Mouse (Mus musculus) urinary bladder, postnatal 10 days (tissue): ENCODE data around the gene Pepd.

ENCODE experiments used
- DNase-seq: peaks from one replicate; pipeline ENCODE4 v3.0.0; 2022; ENCODE audit warnings: low spot score

The Pepd gene

DNA sequence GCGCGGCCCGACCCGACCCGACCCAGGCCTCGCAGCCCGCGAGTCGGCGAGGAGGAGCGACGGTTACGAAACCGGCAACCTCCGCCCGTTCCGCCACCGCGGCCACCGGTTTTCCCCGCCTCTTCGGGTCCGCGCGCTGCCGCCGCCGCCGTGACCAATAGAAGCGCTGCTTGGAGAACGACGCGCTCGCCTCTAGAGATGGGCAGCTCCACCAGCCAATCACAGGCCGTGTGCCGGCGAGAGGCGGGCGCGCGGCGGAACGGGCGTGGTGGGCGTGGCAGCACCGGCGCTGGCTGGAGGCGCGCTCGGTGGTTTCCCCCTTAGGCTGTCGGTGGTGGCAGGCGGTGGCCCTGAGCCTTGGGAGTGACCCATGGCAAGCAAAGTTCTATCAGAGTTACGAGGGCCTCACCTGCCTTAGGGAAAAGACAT is 144.3 kb downstream of the Pepd start, which contains the start of gene Cebpg:
Gene Cebpg, minus strand, starts transcription at position 138 of the 429 bp plus-strand sequence.
- DNase-seq: peak; percentile 93

DNA sequence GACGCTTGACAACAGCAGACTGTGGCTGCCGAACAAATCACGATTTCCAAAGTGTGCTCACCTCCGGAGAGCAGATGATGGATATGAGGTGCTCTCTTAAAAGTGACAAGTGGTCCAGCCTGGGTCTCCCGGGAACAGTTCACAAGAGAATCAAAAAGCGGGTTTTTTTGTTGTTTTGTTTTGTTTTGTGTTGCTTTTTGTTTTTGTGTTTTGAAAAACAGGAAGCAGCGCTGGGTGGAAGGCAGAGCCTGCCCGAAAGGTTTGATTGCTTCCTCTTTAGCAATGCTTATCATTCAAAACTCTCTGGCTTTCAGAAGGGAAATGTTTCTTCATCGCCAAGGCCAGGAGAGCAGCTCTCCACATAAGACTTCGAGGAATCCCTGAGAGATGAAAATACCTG is 144.8 kb downstream of the Pepd start:
- DNase-seq: no peak

DNA sequence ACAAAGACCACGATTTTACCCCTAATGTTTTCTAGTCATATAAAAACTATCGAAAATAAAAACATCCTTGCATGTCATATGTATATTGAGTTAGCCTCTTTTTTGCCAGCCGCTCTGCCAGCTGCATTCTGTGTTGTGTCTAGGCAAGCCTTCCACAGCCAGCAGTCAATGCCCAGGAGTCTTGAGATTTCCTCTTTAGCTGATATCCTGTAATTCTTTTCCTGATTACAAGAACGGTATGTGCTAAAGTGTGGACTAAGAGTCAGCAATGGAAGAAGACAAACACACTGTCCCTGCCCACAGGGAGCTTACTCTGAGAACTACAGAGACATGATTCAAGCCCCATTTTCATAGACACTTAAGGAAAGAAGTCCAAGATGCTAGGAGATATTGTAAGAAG is 145.4 kb downstream of the Pepd start:
- DNase-seq: no peak

DNA sequence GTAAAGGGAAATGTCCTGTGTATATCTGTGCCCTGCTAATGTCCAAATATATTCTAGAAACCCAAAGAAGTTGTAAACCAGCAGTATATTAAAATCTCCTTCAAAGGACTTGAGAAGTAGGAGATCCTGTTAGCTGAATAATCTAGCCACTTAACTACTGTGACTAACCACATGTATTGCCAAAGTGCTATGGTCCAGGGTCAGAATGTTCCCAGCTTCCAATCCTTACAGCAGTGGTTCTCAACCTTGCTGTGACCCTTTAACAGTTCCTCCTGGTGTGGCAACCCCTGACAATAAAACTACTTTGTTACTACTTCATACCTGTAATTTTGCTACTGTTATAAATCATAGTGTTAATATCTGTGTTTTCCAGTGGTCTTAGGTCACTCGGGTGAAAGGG is 146.2 kb downstream of the Pepd start:
- no peak for DNase-seq

DNA sequence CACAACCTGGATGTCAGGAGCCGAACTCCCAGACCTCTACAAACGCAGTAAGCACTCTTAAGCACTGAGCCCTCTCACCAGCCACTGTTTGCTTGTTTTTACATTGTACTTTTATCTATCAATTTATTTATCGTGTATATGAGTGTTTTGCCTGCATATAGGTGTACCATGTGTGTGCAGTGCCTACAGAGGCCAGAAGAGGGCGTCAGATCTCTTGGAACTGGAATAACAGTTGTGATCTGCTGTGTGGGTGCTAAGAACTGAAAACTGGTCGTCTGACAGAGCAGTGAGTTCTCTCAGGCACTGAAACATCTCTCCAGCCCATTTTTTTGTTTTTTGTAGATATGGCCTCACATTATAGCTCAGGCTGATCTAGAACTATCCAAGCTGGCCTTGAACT is 147.3 kb downstream of the Pepd start:
- no peak for DNase-seq

DNA sequence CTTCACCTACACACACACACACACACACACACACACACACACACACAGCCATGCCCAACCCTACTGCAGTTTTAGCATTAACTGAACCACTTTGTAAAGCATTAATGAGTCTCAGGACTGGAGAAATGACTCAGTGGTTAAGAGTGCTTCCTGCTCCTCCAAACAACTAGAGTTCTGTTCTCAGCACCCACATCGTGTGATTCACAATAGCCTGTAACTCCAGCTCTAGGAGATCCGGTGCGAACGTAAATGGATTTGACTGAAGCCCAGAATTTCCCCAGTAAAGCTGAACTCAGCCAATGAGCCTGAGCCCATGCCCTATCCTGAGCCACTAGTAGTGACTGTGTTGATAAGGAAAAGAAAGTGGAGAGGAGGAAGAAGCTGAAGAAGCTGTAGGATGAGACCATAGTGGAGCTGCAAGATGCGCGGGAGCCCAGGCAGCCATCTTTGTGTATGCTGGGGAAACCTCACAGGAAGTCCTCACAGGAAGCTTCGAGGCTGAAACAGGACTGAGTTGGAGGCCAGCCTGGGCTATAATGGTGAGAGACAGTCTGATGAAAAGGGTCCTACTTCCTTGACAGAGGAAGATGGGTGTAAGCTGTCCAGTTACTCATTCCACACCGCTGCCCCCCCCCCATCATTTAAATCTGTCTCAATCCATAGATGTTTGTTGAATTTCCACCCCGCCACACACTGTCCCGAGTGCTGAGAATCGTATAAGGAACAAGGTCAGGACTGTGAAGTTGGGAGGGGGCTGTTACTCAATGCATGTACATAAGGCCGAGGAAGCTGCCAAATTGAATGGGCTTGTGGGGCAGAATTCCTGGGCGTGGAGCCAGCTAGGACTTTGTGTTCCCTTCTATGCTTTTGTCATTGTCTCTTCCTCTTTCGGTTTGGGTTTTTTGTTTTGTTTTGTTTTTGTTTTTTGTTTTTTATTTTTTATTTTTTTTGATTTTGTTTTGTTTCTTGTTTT is 152.4 kb downstream of the Pepd start:
- DNase-seq: no peak

DNA sequence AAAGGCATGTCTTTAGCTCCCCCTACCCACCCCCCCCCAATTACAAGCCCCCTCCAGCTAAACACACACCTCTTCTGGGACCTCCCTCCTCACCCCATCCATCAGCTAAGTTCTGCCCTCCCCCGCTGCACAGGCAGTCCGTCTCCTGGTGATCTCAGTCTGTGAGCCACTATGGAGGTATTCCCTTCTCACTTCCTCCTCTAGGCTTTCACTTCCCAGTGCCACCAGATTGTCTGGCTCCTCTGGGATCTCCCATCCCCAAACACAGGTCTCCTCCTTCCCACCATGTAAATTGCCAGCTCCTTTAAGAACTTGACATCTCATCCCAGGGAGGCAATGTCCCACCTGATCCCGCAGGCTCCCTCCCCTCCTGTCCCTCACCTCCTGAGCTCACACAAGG is 153.8 kb downstream of the Pepd start:
- DNase-seq: no peak

DNA sequence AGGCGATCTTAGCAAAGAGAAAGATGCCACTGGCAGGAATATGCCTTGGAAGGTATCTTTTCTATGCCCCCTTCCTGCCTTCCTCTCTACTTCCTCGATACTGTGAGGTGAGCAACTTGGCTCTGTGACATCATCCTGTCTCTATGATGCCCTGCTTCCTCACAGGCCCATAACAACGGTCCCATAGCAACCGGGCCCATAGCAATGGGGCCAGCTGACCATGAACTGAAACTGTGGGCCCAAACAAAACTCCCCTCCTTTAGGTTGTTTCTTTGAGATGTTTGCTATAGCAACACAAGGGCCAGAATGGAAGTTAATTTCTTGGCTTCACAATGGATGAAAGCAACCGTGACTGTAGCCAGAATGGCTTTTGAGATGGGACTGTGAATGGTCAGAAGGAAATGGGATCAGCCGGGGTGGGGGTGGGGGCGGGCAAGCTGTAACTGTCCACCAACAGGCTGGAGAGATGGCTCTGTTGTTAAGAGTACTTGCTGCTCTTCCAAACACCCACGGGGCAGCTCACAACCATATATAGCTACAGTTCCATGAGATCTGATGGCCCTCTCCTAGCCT is 154.5 kb downstream of the Pepd start:
- no peak for DNase-seq

DNA sequence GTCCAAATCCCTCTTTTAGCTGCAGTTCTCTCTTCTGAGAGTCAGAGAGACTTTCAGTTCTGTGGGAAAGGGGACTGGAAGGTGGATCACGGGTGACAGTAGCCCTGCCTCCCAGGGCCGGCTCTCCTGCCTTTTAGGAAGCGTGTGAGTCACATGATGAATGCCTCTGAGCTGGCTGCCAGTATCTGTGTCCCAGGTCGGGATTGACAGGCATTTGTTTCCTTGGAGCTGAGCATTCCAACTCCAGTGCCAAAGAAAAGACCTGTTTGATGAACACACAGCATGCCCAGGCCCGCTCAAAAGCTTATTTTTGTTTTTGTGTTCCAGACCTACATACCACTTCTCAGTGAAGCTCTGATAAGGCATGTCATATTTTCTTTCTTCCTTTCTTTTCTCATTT is 164.5 kb downstream of the Pepd start:
- no peak for DNase-seq

DNA sequence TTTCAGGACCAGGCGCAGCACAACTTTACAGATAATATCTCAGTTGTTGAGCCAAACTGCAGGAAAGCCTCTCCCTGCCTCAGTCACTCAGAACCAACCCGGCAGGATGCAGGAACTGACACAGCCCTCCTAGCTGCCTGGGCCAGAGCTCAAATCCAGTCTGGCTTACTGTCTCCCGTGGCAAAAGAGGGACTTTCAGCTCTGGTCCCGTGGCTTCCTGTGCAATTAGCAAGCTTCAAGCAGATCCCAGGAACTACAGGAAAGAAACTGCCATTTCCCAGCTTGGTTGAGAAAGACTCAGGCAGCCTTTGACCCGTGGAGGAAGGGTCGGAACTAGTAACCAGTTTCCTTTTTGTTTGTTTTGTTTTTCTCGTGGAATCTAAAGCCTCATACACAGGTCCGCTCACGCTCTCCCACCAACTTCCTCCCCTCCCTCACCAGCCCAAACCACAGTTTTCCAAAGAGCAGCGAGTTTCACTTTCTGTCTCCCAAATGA is 168.7 kb downstream of the Pepd start:
- DNase-seq: no peak

DNA sequence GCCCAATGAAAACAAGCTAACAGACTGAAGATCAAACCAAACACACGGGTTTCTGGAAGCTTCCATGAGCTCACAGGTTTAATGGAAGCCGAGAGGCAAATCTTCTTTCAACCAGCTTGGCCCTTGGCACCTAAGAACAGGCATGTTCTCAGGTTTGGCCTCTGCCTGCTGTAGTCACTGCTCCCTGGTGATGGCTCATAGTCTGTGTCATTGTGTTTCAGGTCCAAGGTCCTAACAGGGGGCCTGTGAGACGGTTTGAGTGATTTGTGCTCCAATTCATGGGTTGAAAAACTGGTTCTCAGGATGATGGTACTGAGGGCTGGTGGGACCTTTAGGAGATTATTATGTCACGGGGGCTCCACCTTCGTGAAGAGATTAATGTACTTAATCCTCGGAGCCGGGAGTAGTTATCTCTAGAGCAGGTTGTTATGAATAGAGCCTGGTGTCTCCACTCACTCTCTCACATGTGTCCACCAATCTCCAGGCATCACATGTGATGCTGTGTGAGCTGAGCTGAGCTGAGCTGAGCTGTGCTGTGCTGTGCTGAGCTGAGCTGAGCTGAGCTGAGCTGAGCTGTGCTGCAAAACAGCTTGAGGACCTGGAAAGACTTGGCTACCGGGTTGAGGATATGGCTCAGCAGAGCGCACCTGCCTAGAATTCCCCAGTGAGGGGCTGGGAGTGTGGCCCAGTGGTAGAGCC is 169.4 kb downstream of the Pepd start:
- DNase-seq: no peak

DNA sequence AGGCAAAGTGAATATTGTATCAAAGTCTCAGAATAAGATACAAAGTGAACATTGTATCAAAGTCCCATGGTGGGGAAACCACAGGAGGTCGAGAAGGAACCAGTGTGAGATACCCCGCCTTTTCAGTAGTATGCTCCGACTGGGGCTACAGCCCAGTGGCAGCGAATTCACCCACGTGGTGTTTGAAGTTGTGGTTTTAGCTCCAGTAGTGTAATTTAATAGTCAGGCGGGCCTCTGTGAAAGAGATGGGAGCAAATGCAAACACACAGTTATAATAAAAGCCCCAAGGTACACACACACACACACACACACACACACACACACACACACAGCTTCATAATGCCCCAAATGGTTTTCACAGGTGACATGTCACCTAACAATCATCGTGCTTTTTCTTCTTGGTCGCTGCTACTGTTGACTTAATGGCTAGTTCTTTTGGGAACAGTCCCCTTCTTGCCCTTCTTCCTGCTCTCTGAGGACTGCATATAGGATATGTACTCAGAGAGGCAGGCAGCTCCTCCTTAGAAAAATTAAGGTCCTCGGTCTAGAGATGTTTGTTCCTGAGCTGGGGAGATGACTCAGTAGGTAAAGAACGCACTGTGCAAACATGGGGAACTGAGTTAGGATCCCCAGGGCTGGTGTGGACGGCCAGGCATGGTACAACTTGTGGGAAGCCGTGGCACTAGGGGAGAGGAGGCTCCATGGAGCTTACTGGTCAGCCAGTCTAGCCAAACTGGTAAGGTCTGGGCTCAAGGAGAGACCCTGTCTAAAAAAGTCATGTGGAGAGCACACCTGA is 172.6 kb downstream of the Pepd start:
- DNase-seq: no peak

DNA sequence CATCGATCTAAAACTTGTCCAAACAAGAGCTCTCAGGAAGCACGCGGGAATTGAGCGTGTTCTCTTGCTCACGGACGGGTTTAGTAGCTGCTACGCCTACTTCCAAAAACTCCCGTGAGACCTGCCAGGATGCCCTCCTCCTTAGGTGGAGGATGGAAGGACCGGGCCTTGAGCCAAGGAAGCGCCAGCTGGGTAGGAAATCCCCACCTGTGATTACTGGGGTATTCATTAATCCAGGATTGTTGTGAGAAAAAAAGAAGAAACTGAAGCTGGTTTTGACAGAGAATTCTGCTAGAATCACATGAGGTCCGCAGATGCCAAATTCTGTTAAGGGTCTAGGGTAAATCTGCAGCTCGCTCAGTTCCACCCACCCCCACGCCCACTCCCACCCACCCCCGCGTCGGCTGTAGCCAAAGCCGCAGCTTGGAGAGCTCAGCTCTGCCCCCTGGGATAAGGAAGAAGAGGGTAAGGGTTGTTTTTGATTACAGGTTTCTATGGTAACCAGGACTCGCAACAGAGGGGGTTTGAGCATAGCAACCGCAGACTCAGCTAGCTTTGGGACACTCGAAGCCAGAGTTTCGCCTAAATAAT is 174.2 kb downstream of the Pepd start:
- no peak for DNase-seq

DNA sequence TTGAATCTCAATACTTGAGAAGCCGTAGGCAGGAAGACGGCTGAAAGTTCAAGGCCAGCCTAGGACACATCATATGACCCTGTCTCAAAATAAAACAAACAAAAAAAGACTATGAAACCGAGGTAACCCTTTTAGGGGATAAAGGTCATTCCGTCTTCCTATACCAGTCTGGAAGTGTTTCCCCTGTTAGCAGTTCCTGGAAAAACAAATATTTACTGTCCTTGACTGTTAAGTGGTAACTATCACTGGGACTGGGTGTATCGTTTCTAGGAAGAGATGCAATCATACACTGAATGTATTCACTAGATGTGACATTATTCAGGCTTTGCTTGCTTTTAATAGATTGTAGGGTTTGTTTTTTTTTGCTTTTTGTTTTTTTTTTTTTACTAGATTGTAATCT is 178.4 kb downstream of the Pepd start:
- DNase-seq: no peak
